Mouse (Mus musculus): ENCODE results near the gene Gm3238. TPM values are rescaled to one million over a fixed set of nuclear protein-coding genes. Genes with fewer than 3 reads are reported as not detected.
"Not testable (repeated sequence)": the region's sequence is repeated elsewhere in the genome, so short reads cannot be mapped to it uniquely, and the experiment has no call there.

Gm3238 gene
- total and polyA plus RNA-seq, 2 experiments from 2014 or later: not detected

- H3K4me1 ChIP-seq (ENCODE audit: insufficient read depth, low read length); H3K36me3 ChIP-seq (ENCODE audit: insufficient read depth, low read length); ATAC-seq (ENCODE audit: low FRiP score); H3K27me3 ChIP-seq (ENCODE audit: insufficient read depth, low read length); H3K4me2 ChIP-seq (ENCODE audit: low read depth, low read length, poor library complexity, severe bottlenecking); H3K4me3 ChIP-seq (ENCODE audit: low read depth, low read length); H3K9ac ChIP-seq (replicated peaks; ENCODE audit: low read length, poor library complexity, severe bottlenecking); DNase-seq (ENCODE audit: low spot score); H3K27ac ChIP-seq (ENCODE audit: low read depth, low read length); H3K9me3 ChIP-seq (ENCODE audit: low read length): not testable (repeated sequence)
- WGBS: no CpG with 5 or more reads among the region's 1 CpGs
Observed at GRCm38 (mm10) chr10:77782442-77782841, 11.3 kb upstream of the Gm3238 start, which contains the start of gene Gm3250. Gene Gm3250, minus strand, starts transcription at chr10:77782542.

GRCm38 (mm10) chr10:77776844-77777243 lies 5.7 kb upstream of the Gm3238 start, which contains the start of gene Gm7138:
Gene Gm7138, minus strand, starts transcription at chr10:77776944.
- not testable (repeated sequence) for H3K27ac ChIP-seq (ENCODE audit: low read depth, low read length); H3K9ac ChIP-seq (replicated peaks; ENCODE audit: low read length, poor library complexity, severe bottlenecking); H3K9me3 ChIP-seq (ENCODE audit: low read length); DNase-seq (ENCODE audit: low spot score); H3K36me3 ChIP-seq (ENCODE audit: insufficient read depth, low read length); H3K4me3 ChIP-seq (ENCODE audit: low read depth, low read length); H3K27me3 ChIP-seq (ENCODE audit: insufficient read depth, low read length); H3K4me2 ChIP-seq (ENCODE audit: low read depth, low read length, poor library complexity, severe bottlenecking); ATAC-seq (ENCODE audit: low FRiP score); H3K4me1 ChIP-seq (ENCODE audit: insufficient read depth, low read length)
- 70% methylated on average over 1 of the region's 1 CpGs for WGBS

GRCm38 (mm10) chr10:77772142-77772541 lies 1.0 kb upstream of the Gm3238 start:
- not testable (repeated sequence) for H3K4me2 ChIP-seq (ENCODE audit: low read depth, low read length, poor library complexity, severe bottlenecking); H3K4me3 ChIP-seq (ENCODE audit: low read depth, low read length); H3K9ac ChIP-seq (replicated peaks; ENCODE audit: low read length, poor library complexity, severe bottlenecking); ATAC-seq (ENCODE audit: low FRiP score); H3K36me3 ChIP-seq (ENCODE audit: insufficient read depth, low read length); H3K27ac ChIP-seq (ENCODE audit: low read depth, low read length); H3K4me1 ChIP-seq (ENCODE audit: insufficient read depth, low read length); H3K27me3 ChIP-seq (ENCODE audit: insufficient read depth, low read length); DNase-seq (ENCODE audit: low spot score); H3K9me3 ChIP-seq (ENCODE audit: low read length)
- WGBS: 88% methylated on average over 1 of the region's 3 CpGs

GRCm38 (mm10) chr10:77769727-77770126 lies 1.4 kb downstream of the Gm3238 start:
- Histone ChIP-seq H3K27ac (ENCODE audit: low read depth, low read length) (no peak overlapping the region), H3K4me2 (ENCODE audit: low read depth, low read length, poor library complexity, severe bottlenecking) (no peak overlapping the region), H3K9ac (replicated peaks; ENCODE audit: low read length, poor library complexity, severe bottlenecking) (no peak overlapping the region), H3K4me3 (ENCODE audit: low read depth, low read length) (no peak overlapping the region), H3K9me3 (ENCODE audit: low read length) (0 out of 2 replicates have a peak, but pooled peaks cover 4% of the 10 kb centered on the region), H3K4me1 (ENCODE audit: insufficient read depth, low read length) (no peaks in the 10 kb centered on the region), H3K36me3 (ENCODE audit: insufficient read depth, low read length) (no peaks in the 10 kb centered on the region), H3K27me3 (ENCODE audit: insufficient read depth, low read length) (no peaks in the 10 kb centered on the region)
- ATAC-seq (ENCODE audit: low FRiP score): no peak
- DNase-seq (ENCODE audit: low spot score): no peak
- WGBS: 90% methylated on average over 1 of the region's 1 CpGs
- TF ChIP-seq CTCF (IDR thresholded peaks at IDR 0.05): no peak

GRCm38 (mm10) chr10:77759582-77759981 lies 11.5 kb downstream of the Gm3238 start, which contains the start of gene Gm3233:
Gene Gm3233, minus strand, starts transcription at chr10:77759682.
- not testable (repeated sequence) for H3K4me2 ChIP-seq (ENCODE audit: low read depth, low read length, poor library complexity, severe bottlenecking); H3K4me3 ChIP-seq (ENCODE audit: low read depth, low read length); H3K27me3 ChIP-seq (ENCODE audit: insufficient read depth, low read length); H3K9me3 ChIP-seq (ENCODE audit: low read length); DNase-seq (ENCODE audit: low spot score); H3K27ac ChIP-seq (ENCODE audit: low read depth, low read length); H3K36me3 ChIP-seq (ENCODE audit: insufficient read depth, low read length); H3K9ac ChIP-seq (replicated peaks; ENCODE audit: low read length, poor library complexity, severe bottlenecking); ATAC-seq (ENCODE audit: low FRiP score); H3K4me1 ChIP-seq (ENCODE audit: insufficient read depth, low read length)
- WGBS: no CpG with 5 or more reads among the region's 1 CpGs

- Histone ChIP-seq H3K27me3 (ENCODE audit: insufficient read depth, low read length) (no peaks in the 10 kb centered on the region), H3K4me3 (ENCODE audit: low read depth, low read length) (no peak overlapping the region), H3K27ac (ENCODE audit: low read depth, low read length) (no peak overlapping the region), H3K4me2 (ENCODE audit: low read depth, low read length, poor library complexity, severe bottlenecking) (no peak overlapping the region), H3K9me3 (ENCODE audit: low read length) (no peaks in the 10 kb centered on the region), H3K36me3 (ENCODE audit: insufficient read depth, low read length) (no peaks in the 10 kb centered on the region), H3K9ac (replicated peaks; ENCODE audit: low read length, poor library complexity, severe bottlenecking) (no peak overlapping the region), H3K4me1 (ENCODE audit: insufficient read depth, low read length) (no peaks in the 10 kb centered on the region)
- no peak for ATAC-seq (ENCODE audit: low FRiP score)
- no peak for DNase-seq (ENCODE audit: low spot score)
- TF ChIP-seq CTCF (IDR thresholded peaks at IDR 0.05): peak; percentile 15; the same call in 1 of the 2 replicates
Observed at GRCm38 (mm10) chr10:77753448-77753847, 17.7 kb downstream of the Gm3238 start.
